Mouse (Mus musculus): ENCODE measurements around the gene E030030I06Rik. TPM values are rescaled to one million over a fixed set of nuclear protein-coding genes. Genes with fewer than 3 reads are reported as not detected.
"Not testable (repeated sequence)": the region's sequence is repeated elsewhere in the genome, so short reads cannot be mapped to it uniquely, and the experiment has no call there.

Gene E030030I06Rik
- polyA plus RNA-seq, 1 experiment from 2014 or later = 3.6 TPM

DNA sequence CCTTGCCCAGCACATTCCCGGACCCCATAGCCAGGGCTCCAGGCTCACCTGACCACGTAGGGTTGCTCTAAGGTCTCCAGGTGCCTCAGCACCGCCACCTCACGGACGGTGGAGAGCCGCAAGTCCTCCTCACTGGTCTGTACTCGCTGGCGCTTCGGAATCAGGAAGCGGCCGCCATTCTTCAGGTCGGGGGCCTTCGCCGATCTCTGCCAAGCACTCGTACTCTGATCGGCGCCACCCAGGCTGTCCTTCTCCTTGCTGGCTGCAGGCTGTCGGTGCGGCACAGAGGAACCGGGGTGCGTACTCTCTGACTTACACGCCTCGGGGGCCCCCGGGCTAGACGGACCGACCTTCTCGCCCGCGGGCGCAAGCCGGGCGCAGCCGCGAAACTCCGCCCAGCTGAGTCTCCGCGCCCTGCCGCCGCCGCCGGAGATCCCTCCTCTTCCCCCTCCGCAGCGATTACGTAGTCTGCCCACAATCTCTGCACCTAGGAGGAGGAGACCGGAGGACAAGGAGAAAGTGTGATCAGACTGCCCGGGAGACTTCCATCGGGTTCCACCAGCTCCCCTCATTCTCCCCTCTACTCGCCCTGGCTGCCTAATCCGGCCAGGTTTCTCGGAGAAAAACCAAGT, 513 bp downstream of the E030030I06Rik start:
- Histone ChIP-seq H3K36me3 (ENCODE audit: control insufficient read depth, insufficient read depth, low read length) (no peaks in the 10 kb centered on the region), H3K27ac (replicated peaks; ENCODE audit: low read depth, low read length) (no peak overlapping the region), H3K27me3 (ENCODE audit: control insufficient read depth, insufficient read depth, low read length) (peaks cover 29% of the 10 kb centered on the region; the same call in 1 of the 2 replicates), H3K4me3 (replicated peaks; ENCODE audit: low read depth, low read length) (peak overlapping the region; percentile 55), H3K4me2 (ENCODE audit: low read length) (peak overlapping the region; percentile 77), H3K9me3 (ENCODE audit: control insufficient read depth, low read length) (no peaks in the 10 kb centered on the region), H3K4me1 (ENCODE audit: control insufficient read depth, insufficient read depth, low read length) (peaks cover 2% of the 10 kb centered on the region; the same call in 1 of the 2 replicates), H3K9ac (replicated peaks; ENCODE audit: low read length) (peak overlapping the region; percentile 47)
- peak; percentile 83 for ATAC-seq (ENCODE audit: low FRiP score, low TSS enrichment)
- 0% methylated on average over 50 of the region's 50 CpGs for WGBS
- peak; percentile 76 for DNase-seq

DNA sequence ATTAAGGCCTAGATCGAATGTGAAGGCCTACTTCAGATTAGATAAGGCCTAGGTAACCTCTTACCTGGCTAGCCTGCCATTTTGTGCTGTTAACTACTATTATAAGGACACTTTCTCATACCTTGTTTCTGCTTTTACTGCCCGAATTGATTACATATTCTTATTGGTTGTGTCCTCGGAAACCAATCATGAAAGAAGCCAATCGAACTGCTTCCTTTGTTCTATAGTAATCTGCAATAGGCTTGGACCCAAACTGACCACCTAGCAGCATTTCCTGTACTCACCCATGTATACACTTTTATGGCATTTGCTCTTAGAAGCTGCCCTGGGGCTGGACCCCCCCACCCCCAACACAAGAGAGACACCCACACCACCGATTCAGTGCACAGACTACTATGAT, 6.1 kb downstream of the E030030I06Rik start:
- Histone ChIP-seq H3K27me3 (ENCODE audit: control insufficient read depth, insufficient read depth, low read length) (no peaks in the 10 kb centered on the region), H3K4me3 (replicated peaks; ENCODE audit: low read depth, low read length) (no peak overlapping the region), H3K36me3 (ENCODE audit: control insufficient read depth, insufficient read depth, low read length) (no peaks in the 10 kb centered on the region), H3K4me1 (ENCODE audit: control insufficient read depth, insufficient read depth, low read length) (no peaks in the 10 kb centered on the region), H3K27ac (replicated peaks; ENCODE audit: low read depth, low read length) (no peak overlapping the region), H3K9ac (replicated peaks; ENCODE audit: low read length) (no peak overlapping the region), H3K9me3 (ENCODE audit: control insufficient read depth, low read length) (no peaks in the 10 kb centered on the region), H3K4me2 (ENCODE audit: low read length) (no peak overlapping the region)
- no peak for ATAC-seq (ENCODE audit: low FRiP score, low TSS enrichment)
- no peak for DNase-seq
- 79% methylated on average over 5 of the region's 5 CpGs for WGBS

DNA sequence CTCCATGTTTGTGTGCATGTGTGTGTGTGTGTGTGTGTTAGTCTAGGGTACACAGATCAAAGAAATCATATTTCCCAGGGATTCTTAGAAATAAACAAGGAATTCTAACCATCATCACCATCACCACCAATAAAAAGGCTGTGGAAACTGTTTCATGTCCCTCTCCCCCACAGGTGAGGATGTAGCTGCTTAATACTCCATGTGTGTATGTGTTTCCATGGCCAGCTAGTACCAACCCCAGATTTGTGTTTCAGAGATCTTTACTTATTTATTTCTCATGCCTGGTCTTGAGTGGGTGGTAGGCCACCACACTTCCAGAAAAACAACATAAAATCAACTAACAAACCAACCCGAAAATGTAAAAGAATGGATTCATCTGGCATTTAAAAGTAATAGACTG, 6.9 kb downstream of the E030030I06Rik start:
- not testable (repeated sequence) for H3K9me3 ChIP-seq (ENCODE audit: control insufficient read depth, low read length); H3K36me3 ChIP-seq (ENCODE audit: control insufficient read depth, insufficient read depth, low read length); H3K4me3 ChIP-seq (replicated peaks; ENCODE audit: low read depth, low read length); ATAC-seq (ENCODE audit: low FRiP score, low TSS enrichment); H3K4me2 ChIP-seq (ENCODE audit: low read length); H3K27ac ChIP-seq (replicated peaks; ENCODE audit: low read depth, low read length); H3K27me3 ChIP-seq (ENCODE audit: control insufficient read depth, insufficient read depth, low read length); H3K9ac ChIP-seq (replicated peaks; ENCODE audit: low read length); H3K4me1 ChIP-seq (ENCODE audit: control insufficient read depth, insufficient read depth, low read length)
- WGBS = 87% methylated on average over 1 of the region's 1 CpGs
- peak; percentile 54 for DNase-seq

DNA sequence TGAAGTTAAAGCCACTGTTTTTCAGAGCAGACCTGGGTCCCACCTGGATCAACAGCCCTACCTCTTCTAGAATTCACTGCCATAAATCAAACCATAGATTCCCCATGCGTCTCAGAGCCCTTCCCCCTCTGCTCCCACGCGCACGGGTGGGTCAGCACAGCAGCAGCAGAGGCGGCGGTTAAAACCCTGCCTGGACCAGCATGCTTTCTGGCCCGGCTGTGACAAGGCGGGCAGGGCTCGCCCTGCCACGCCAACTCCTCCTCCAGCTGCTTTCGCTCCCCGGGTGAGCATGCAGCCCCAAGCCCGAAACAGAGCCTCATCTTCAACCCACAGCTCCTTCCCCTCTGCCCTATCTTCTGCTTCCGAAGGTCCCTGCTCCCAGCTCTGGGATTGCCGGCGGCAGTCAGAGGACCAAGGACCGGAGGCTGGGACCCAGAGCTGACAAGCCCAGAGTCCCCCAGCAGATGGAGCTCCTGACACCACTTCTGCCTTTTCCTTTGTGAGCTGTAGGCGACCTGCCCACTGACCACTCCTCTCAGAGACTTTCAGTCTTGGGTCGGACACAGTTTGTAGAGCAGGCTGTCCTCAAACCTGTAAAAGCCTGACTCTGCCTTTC, 8.3 kb downstream of the E030030I06Rik start:
- H3K4me2 ChIP-seq (ENCODE audit: low read length) = peak overlapping the region; percentile 60
- H3K9ac ChIP-seq (replicated peaks; ENCODE audit: low read length) = peak overlapping the region; percentile 52
- H3K27me3 ChIP-seq (ENCODE audit: control insufficient read depth, insufficient read depth, low read length) = no peaks in the 10 kb centered on the region
- peak; percentile 63 for ATAC-seq (ENCODE audit: low FRiP score, low TSS enrichment)
- no peak overlapping the region for H3K27ac ChIP-seq (replicated peaks; ENCODE audit: low read depth, low read length)
- no peaks in the 10 kb centered on the region for H3K36me3 ChIP-seq (ENCODE audit: control insufficient read depth, insufficient read depth, low read length)
- H3K4me1 ChIP-seq (ENCODE audit: control insufficient read depth, insufficient read depth, low read length) = no peaks in the 10 kb centered on the region
- H3K4me3 ChIP-seq (replicated peaks; ENCODE audit: low read depth, low read length) = peak overlapping the region; percentile 39
- 1% methylated on average over 19 of the region's 19 CpGs for WGBS
- DNase-seq = peak; percentile 86
- no peaks in the 10 kb centered on the region for H3K9me3 ChIP-seq (ENCODE audit: control insufficient read depth, low read length)

DNA sequence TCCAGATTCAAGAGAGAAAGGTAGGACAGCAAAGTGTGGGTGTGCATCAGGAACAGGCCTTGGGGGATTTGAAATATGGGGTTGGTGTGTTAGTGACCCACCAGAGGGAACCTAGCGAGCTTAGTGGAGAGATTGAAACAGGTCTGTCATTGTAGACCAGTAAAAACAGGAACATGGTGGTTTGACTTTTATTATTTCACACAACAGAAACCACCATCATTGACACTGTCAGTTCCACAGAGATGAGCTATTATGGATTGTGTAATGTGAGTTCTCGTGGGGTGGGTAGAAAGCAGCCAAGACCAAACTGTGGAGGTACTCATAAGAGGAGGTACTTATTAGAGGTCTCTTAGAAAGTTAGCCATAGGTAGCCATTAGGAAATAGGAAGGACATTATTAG, 74.5 kb downstream of the E030030I06Rik start:
- no peaks in the 10 kb centered on the region for H3K9me3 ChIP-seq (ENCODE audit: control insufficient read depth, low read length)
- DNase-seq (no peak), ATAC-seq (ENCODE audit: low FRiP score, low TSS enrichment) (no peak)
- no peaks in the 10 kb centered on the region for H3K36me3 ChIP-seq (ENCODE audit: control insufficient read depth, insufficient read depth, low read length)
- 89% methylated on average over 2 of the region's 2 CpGs for WGBS
- no peaks in the 10 kb centered on the region for H3K27me3 ChIP-seq (ENCODE audit: control insufficient read depth, insufficient read depth, low read length)
- H3K27ac ChIP-seq (replicated peaks; ENCODE audit: low read depth, low read length) = no peak overlapping the region
- H3K4me2 ChIP-seq (ENCODE audit: low read length) = no peak overlapping the region
- no peaks in the 10 kb centered on the region for H3K4me1 ChIP-seq (ENCODE audit: control insufficient read depth, insufficient read depth, low read length)
- no peak overlapping the region for H3K4me3 ChIP-seq (replicated peaks; ENCODE audit: low read depth, low read length)
- H3K9ac ChIP-seq (replicated peaks; ENCODE audit: low read length) = no peak overlapping the region

DNA sequence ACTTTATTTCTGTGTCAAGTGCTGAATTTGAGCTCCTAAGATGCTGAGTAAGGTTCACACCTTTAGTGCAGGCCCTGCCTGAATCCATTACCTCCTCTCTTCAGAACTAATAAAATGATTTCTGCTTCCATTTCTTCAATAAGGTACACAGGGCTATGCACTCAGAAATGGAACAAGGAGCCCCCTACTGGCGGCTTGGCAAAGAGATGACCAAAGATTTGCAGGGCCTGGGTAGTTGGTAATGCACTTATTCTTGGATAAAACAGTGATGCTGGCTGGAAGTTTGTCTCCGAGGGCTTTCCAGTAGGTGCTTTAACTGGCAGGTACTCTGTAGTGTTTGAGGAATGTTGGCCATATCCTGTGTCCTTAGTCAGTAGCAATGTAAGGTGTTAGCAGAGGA, 76.3 kb downstream of the E030030I06Rik start:
- Histone ChIP-seq H3K4me1 (ENCODE audit: control insufficient read depth, insufficient read depth, low read length) (no peaks in the 10 kb centered on the region), H3K36me3 (ENCODE audit: control insufficient read depth, insufficient read depth, low read length) (no peaks in the 10 kb centered on the region), H3K9me3 (ENCODE audit: control insufficient read depth, low read length) (no peaks in the 10 kb centered on the region), H3K4me2 (ENCODE audit: low read length) (no peak overlapping the region), H3K27me3 (ENCODE audit: control insufficient read depth, insufficient read depth, low read length) (no peaks in the 10 kb centered on the region), H3K9ac (replicated peaks; ENCODE audit: low read length) (no peak overlapping the region), H3K27ac (replicated peaks; ENCODE audit: low read depth, low read length) (no peak overlapping the region), H3K4me3 (replicated peaks; ENCODE audit: low read depth, low read length) (no peak overlapping the region)
- WGBS = 65% methylated on average over 2 of the region's 2 CpGs
- DNase-seq (no peak), ATAC-seq (ENCODE audit: low FRiP score, low TSS enrichment) (no peak)

DNA sequence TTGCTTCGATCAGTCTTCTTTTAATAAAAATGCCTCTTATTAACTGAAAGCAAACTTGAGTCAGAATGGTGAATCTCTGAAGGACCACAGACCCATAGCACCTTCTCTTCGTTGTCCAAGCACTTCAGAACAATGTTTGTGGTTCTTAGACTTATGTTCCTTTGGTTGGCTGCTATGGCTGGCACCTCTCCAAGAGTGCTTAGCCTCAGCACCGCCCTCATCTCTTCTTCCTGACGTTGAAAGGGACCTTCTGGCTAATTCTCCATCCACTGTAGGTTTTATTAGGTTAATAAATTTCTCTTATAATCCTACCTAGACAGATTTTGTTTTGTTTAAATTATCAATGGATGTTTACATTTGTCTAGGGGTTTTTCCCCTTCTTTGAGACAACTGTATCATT, 78.5 kb downstream of the E030030I06Rik start:
- Histone ChIP-seq H3K9me3 (ENCODE audit: control insufficient read depth, low read length) (no peaks in the 10 kb centered on the region), H3K4me2 (ENCODE audit: low read length) (no peak overlapping the region), H3K9ac (replicated peaks; ENCODE audit: low read length) (no peak overlapping the region), H3K36me3 (ENCODE audit: control insufficient read depth, insufficient read depth, low read length) (no peaks in the 10 kb centered on the region), H3K27ac (replicated peaks; ENCODE audit: low read depth, low read length) (no peak overlapping the region), H3K4me1 (ENCODE audit: control insufficient read depth, insufficient read depth, low read length) (no peaks in the 10 kb centered on the region), H3K27me3 (ENCODE audit: control insufficient read depth, insufficient read depth, low read length) (no peaks in the 10 kb centered on the region), H3K4me3 (replicated peaks; ENCODE audit: low read depth, low read length) (no peak overlapping the region)
- no peak for DNase-seq
- no peak for ATAC-seq (ENCODE audit: low FRiP score, low TSS enrichment)
- WGBS = 70% methylated on average over 4 of the region's 4 CpGs

DNA sequence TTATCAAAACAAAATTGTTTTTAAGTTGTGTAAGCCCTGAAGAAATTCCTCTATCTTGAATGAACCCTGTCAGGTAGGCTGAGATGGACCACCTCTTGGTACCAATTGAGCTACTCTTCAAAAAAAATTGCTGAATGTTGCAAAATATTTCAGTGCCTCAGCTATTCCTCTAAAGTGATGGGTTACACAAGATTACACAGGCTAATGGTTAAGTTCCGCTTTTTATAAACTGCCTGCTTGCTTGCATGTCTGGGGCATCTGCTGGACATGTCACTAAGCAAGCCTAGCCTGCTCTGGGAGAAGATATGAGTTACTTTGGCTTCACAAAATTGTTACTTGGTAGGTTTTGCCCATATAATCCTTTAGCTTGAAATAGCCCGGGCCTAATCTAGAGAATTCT, 78.9 kb downstream of the E030030I06Rik start:
- Histone ChIP-seq H3K27ac (replicated peaks; ENCODE audit: low read depth, low read length) (no peak overlapping the region), H3K4me2 (ENCODE audit: low read length) (no peak overlapping the region), H3K9me3 (ENCODE audit: control insufficient read depth, low read length) (no peaks in the 10 kb centered on the region), H3K36me3 (ENCODE audit: control insufficient read depth, insufficient read depth, low read length) (no peaks in the 10 kb centered on the region), H3K4me1 (ENCODE audit: control insufficient read depth, insufficient read depth, low read length) (no peaks in the 10 kb centered on the region), H3K9ac (replicated peaks; ENCODE audit: low read length) (no peak overlapping the region), H3K27me3 (ENCODE audit: control insufficient read depth, insufficient read depth, low read length) (no peaks in the 10 kb centered on the region), H3K4me3 (replicated peaks; ENCODE audit: low read depth, low read length) (no peak overlapping the region)
- DNase-seq = no peak
- 94% methylated on average over 2 of the region's 2 CpGs for WGBS
- no peak for ATAC-seq (ENCODE audit: low FRiP score, low TSS enrichment)

DNA sequence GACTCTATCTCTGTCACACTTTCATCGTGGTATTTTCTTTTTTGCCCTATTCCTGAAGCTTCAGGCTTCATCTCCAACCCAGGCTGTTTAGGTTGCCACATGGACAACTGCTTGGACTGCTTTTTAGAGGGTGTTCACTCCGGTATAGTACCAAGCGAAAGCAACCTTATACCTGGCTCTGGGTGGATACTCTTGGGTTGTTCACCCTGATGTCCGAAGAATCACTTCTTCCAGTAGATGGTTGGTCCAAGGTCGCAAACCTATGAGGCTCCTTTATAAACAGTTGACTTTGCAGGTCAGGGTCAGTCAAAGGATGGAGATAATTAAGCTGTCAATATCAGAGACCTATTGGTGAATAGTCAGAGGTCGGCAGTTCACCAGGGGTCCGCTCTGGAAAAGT, 81.1 kb downstream of the E030030I06Rik start, which contains the start of gene 4930444G20Rik:
Gene 4930444G20Rik (minus strand): TSS at position 101 of the 400 bp plus-strand sequence.
- H3K9ac ChIP-seq (replicated peaks; ENCODE audit: low read length); H3K36me3 ChIP-seq (ENCODE audit: control insufficient read depth, insufficient read depth, low read length); H3K4me3 ChIP-seq (replicated peaks; ENCODE audit: low read depth, low read length); ATAC-seq (ENCODE audit: low FRiP score, low TSS enrichment); H3K9me3 ChIP-seq (ENCODE audit: control insufficient read depth, low read length); H3K4me2 ChIP-seq (ENCODE audit: low read length); H3K27ac ChIP-seq (replicated peaks; ENCODE audit: low read depth, low read length); DNase-seq; H3K27me3 ChIP-seq (ENCODE audit: control insufficient read depth, insufficient read depth, low read length); H3K4me1 ChIP-seq (ENCODE audit: control insufficient read depth, insufficient read depth, low read length): not testable (repeated sequence)
- WGBS = 95% methylated on average over 7 of the region's 7 CpGs

Data from midbrain, embryonic 14.5 days (tissue).